Mouse (Mus musculus) stomach, embryonic 16.5 days (tissue): ENCODE results near the gene Sun2. TPM values are rescaled to one million over a fixed set of nuclear protein-coding genes. Genes with fewer than 3 reads are reported as not detected.

Source experiments
- ATAC-seq: fragments of 200-750 bp; cut with Nextera tagmentation; 2 replicates; pipeline ENCODE4 v1.8.0; 2017; ENCODE audit warnings: moderate number of reproducible peaks, moderate TSS enrichment; ENCODE audit not compliant: insufficient read depth, low FRiP score
- H3K27ac ChIP-seq: fragments of 300-500 bp; sonication (generic); 2 replicates; pipeline ENCODE4 v1.5.1; 2014; ENCODE audit warnings: low read length
- H3K27me3 ChIP-seq: fragments of 300-500 bp; sonication (generic); 2 replicates; pipeline ENCODE4 v1.6.1; 2014; ENCODE audit warnings: low read length, control low read depth, mixed read lengths; ENCODE audit not compliant: control insufficient read depth, insufficient read depth
- H3K36me3 ChIP-seq: fragments of 300-500 bp; sonication (generic); 2 replicates; pipeline ENCODE4 v1.6.1; 2014; ENCODE audit warnings: low read length; ENCODE audit not compliant: control insufficient read depth, insufficient read depth
- H3K4me1 ChIP-seq: fragments of 300-500 bp; sonication (generic); 2 replicates; pipeline ENCODE4 v1.6.1; 2014; ENCODE audit warnings: low read length, control low read depth, mixed read lengths; ENCODE audit not compliant: control insufficient read depth, insufficient read depth
- H3K4me2 ChIP-seq: fragments of 300-500 bp; sonication (generic); 2 replicates; pipeline ENCODE4 v1.6.1; 2014; ENCODE audit warnings: low read depth, low read length, mixed read lengths
- H3K4me3 ChIP-seq: fragments of 300-500 bp; sonication (generic); replicated peaks from 2 replicates; pipeline ENCODE4 v1.5.1; 2014; ENCODE audit warnings: mild to moderate bottlenecking, low read length
- H3K9ac ChIP-seq: fragments of 300-500 bp; sonication (generic); 2 replicates; pipeline ENCODE4 v1.6.1; 2014; ENCODE audit warnings: low read length
- H3K9me3 ChIP-seq: fragments of 300-500 bp; sonication (generic); replicated peaks from 2 replicates; pipeline ENCODE4 v1.6.1; 2016; ENCODE audit warnings: low read length, control low read depth; ENCODE audit not compliant: control insufficient read depth
- WGBS: fragments of 180-500 bp; shearing (Covaris S2); extraction: QIAGEN DNeasy Blood & Tissue Kit; methylation state at CpG from one replicate; pipeline ENCODE4 v1.1.7; 2014; 5-methylcytosine and 5-hydroxymethylcytosine counted together
- polyA plus RNA-seq: library from polyadenylated mRNA; unstranded; fragments of >200 nt; fragmentation: Nextera tagmentation; extraction: Ambion mirVana; gene quantifications from 2 replicates; pipeline ENCODE4 v1.2.1, GENCODE M21; 2015

The Sun2 gene
- polyA plus RNA-seq, 1 experiment from 2014 or later, result 4.4 TPM

DNA sequence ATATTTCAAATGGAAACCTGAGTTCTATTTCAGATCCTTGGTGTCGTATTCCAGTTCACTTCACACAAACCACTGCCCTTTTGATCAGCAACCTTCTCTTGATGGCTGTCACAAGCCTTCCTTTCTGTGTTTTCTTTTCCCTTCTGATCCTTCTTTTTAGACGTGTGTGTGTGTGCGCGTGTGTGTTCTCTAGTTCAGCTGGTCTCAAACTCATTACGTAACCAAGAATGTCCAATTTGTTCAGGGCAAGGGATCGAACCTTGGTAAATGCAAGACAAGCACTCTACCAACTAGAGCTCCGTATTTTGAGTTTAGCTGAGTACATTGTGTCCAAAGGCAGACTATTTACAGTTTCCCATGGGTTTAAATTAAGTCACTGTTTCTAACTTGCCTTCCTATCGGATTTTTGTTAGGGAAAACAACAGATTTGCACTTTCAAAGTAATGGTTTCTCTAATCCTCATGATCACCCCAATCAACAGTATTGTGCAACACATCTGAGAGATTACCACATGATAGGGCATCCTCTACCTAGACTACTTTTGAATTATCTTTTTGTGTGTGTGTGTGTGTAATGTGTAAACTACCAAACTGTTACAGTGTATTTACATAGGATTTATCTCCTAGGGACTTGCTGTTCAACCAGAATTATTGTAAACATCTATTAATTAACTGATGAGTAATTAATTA, 53.9 kb downstream of the Sun2 start:
- 5% methylated on average over 8 of the region's 8 CpGs for WGBS
- Histone ChIP-seq H3K27ac (peak overlapping the region; percentile 98), H3K9me3 (no peaks in the 10 kb centered on the region), H3K4me3 (peak overlapping the region; percentile 94), H3K27me3 (no peaks in the 10 kb centered on the region), H3K4me2 (peak overlapping the region; percentile 80), H3K36me3 (no peaks in the 10 kb centered on the region), H3K9ac (peak overlapping the region; percentile 97), H3K4me1 (peaks cover 46% of the 10 kb centered on the region)
- no peak for ATAC-seq

DNA sequence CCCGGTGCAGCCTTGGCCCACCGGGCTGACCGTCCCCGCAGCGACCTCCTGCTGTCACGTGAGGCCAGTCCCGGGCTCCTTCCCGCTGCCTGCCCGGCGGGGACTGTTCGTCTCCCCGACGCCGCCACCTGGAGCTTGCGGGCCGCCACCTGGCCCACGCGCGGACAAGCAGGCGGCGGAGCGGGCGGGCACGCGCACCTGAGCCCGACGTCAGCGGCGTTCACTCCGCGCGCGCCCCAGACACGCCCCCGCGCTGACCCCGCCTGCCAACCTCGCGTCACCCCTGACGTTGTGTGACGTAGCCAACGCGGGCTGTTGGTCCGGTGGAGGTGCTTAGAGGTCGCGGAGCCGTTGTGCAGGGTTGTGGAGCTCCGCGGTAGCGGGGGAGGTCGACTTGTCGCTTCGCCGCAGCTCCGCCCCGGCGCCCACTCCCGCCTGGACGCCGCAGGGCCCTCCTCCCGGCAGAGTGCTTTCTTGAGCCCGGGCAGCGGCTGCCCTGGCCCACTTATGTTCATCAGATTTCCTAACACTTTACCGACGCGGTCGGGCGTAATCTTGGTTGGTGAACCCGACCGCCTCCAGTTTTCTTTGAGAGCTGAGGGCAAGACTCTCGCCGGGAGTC, 54.6 kb downstream of the Sun2 start, which contains the start of gene Josd1:
Josd1 (minus strand) TSS at position 274 of the 622 bp plus-strand sequence.
- H3K27me3 ChIP-seq, result no peaks in the 10 kb centered on the region
- ATAC-seq, result peak; percentile 77
- H3K9ac ChIP-seq, result peak within 1 kb of the TSS; percentile 97
- peak within 1 kb of the TSS; percentile 94 for H3K4me3 ChIP-seq
- H3K27ac ChIP-seq, result peak within 1 kb of the TSS; percentile 98
- peak within 1 kb of the TSS; percentile 80 for H3K4me2 ChIP-seq
- H3K36me3 ChIP-seq, result no peaks in the 10 kb centered on the region
- no peaks in the 10 kb centered on the region for H3K9me3 ChIP-seq
- H3K4me1 ChIP-seq, result peaks cover 51% of the 10 kb centered on the region
- WGBS, result under 1% methylated on average over 72 of the region's 72 CpGs

DNA sequence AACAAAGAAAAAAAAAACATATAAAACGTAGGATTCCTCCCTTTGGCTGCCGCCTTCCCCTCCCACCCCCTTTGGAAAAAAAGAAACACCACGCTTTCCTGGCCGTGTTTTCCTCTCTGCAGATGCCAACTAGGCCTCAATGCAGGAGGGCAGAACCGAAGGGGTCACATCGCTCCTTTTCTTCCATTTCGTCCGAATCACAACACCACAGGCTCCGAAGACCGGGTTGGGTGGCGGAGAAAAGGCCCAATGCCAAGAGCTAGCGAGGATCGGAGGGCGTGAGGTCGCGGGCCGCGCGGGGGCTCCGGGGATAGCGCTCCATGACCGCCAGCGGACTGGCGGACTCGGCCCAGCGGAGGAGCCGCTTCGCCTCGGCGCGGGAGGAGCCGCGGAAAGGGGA, 55.2 kb downstream of the Sun2 start:
- Histone ChIP-seq H3K4me2 (peak overlapping the region; percentile 80), H3K27ac (peak overlapping the region; percentile 98), H3K4me1 (peaks cover 48% of the 10 kb centered on the region), H3K9me3 (no peaks in the 10 kb centered on the region), H3K27me3 (no peaks in the 10 kb centered on the region), H3K9ac (peak overlapping the region; percentile 97), H3K36me3 (no peaks in the 10 kb centered on the region), H3K4me3 (peak overlapping the region; percentile 94)
- ATAC-seq, result no peak
- under 1% methylated on average over 29 of the region's 33 CpGs for WGBS

DNA sequence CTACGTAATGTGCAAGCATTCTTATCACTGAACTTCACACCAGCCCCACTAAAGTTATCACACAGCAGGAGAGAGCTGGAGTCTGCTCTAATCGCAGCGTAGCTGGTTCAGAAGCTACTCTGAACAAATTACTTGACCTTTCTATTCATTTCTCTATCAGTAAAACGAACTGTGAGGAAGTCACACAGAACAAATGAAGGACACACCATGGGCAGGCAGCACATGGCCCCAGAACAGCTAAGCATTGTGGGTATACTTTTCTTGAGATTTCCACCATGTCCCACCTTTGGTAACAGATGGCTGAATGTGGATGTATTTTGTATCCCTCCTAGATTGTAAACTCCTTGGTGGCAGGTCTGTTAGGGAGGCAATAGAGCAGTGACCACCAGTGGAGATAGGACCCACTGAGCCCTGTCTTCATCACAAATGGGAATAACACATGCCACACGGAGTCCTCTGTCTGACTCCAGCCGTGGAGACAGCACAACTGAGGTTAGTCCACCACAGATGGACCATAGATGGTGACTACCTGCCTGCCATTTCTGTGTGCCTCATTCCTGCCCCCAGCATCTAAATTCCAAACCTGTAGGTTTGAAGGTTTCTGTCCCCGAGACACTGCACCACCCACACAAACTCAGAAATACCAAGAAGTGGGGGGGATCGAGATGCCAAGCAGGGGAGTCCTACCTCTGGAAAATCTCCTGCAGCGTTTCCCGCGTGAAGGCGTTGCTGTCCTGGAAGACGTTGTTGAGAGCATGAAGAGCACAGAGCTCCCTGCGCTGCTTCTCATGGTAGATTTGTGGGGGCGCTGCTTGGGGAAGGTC, 56.1 kb downstream of the Sun2 start:
- no peaks in the 10 kb centered on the region for H3K36me3 ChIP-seq
- ATAC-seq, result no peak
- H3K4me2 ChIP-seq, result peak overlapping the region; percentile 80
- H3K9ac ChIP-seq, result peak overlapping the region; percentile 97
- no peaks in the 10 kb centered on the region for H3K27me3 ChIP-seq
- peak overlapping the region; percentile 94 for H3K4me3 ChIP-seq
- peak overlapping the region; percentile 52; the same call in 1 of the 2 replicates for H3K27ac ChIP-seq
- no peaks in the 10 kb centered on the region for H3K9me3 ChIP-seq
- H3K4me1 ChIP-seq, result peaks cover 41% of the 10 kb centered on the region
- WGBS, result 8% methylated on average over 15 of the region's 15 CpGs

DNA sequence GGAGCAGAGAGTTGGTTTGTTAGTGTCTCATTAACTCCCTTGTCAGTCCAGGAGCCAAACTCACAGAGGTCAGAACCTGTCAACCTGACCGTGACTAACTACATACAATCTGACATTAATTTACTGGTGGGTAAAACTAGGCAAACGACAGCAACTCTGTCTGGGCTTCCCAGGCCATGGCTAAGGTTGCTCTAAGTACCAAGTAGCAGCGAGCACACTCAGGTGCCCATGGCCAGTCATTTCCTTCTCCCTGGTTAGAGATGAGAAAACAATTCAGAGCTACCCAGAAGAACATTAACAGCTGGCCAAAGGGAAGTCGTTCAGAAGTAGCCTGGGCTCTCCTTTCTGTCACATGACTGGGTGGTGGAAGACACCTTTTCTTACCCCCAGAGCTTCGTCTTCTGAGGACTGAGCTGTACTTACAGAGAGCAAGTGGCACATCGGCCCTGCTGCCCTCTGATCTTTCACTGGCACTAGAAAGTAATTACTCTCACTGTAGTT, 57.1 kb downstream of the Sun2 start:
- H3K9ac ChIP-seq, result peak overlapping the region; percentile 97
- no peak for ATAC-seq
- WGBS, result 19% methylated on average over 6 of the region's 6 CpGs
- peak overlapping the region; percentile 40; the same call in 1 of the 2 replicates for H3K27ac ChIP-seq
- no peaks in the 10 kb centered on the region for H3K27me3 ChIP-seq
- H3K9me3 ChIP-seq, result no peaks in the 10 kb centered on the region
- peak overlapping the region; percentile 80 for H3K4me2 ChIP-seq
- peak overlapping the region; percentile 94 for H3K4me3 ChIP-seq
- H3K4me1 ChIP-seq, result peaks cover 41% of the 10 kb centered on the region
- H3K36me3 ChIP-seq, result no peaks in the 10 kb centered on the region

DNA sequence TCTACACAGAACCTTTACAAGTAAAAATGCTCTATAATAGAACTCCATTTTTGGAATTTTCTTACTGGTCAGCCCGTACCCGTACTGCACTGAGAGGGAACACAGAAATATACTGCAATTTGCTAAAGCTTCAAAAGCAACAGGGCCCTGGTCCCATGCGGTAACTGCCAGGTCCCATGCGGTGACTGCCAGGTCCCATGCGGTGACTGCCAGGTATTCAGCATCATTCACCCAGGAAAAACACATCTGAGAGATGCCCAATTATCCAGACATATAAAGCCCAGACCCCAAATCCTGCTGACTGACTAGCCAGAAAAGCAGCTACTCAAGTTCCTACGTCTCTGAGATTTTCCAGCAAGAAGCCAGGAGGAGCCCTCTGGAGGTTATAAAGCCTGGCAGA, 57.7 kb downstream of the Sun2 start:
- H3K9me3 ChIP-seq, result no peaks in the 10 kb centered on the region
- no peaks in the 10 kb centered on the region for H3K27me3 ChIP-seq
- 78% methylated on average over 6 of the region's 6 CpGs for WGBS
- peak overlapping the region; percentile 97 for H3K9ac ChIP-seq
- H3K36me3 ChIP-seq, result no peaks in the 10 kb centered on the region
- H3K4me1 ChIP-seq, result peaks cover 41% of the 10 kb centered on the region
- H3K4me2 ChIP-seq, result peak overlapping the region; percentile 80
- H3K27ac ChIP-seq, result peak overlapping the region; percentile 56; the same call in 1 of the 2 replicates
- H3K4me3 ChIP-seq, result peak overlapping the region; percentile 94
- no peak for ATAC-seq

DNA sequence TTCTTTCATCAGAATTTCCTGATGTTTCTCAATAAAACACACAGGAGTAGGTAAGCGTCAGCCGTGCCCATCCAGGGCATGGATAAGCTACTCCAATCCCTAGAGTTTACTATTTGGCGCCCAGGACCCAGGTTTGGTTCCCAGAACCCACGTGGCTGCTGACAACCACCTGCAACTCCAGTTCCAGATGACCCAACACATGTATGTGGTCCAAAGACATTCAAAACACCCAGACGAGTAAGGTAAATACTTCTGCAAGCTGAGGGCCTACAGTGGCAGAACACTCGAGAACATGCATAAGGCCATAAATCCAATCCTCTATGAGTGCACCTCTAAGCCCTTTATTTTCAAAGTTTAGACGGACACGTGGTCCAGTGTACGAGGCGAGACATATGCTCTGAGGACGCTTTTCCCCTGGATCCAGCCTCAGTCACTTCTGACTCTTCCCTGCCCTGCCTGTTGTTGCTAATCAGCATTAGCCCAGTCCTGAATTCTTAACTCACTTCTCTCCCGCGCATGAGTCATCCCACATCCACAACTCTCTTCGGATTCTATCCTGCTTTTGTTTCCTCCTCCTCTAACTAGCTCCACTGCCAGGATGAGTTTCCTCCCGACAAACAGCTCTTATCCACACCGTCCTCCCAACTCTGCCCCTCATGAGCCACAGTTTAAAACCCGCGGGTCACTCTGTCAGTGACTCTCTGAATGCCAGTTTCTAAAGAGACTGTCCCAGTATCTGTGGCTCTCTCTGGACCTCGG, 58.5 kb downstream of the Sun2 start:
- Histone ChIP-seq H3K4me2 (peak overlapping the region; percentile 80), H3K4me1 (peaks cover 41% of the 10 kb centered on the region), H3K9ac (peak overlapping the region; percentile 54), H3K27me3 (no peaks in the 10 kb centered on the region), H3K27ac (peak overlapping the region; percentile 56; the same call in 1 of the 2 replicates), H3K36me3 (no peaks in the 10 kb centered on the region), H3K9me3 (no peaks in the 10 kb centered on the region), H3K4me3 (peak overlapping the region; percentile 22)
- no peak for ATAC-seq
- WGBS, result 59% methylated on average over 19 of the region's 19 CpGs

DNA sequence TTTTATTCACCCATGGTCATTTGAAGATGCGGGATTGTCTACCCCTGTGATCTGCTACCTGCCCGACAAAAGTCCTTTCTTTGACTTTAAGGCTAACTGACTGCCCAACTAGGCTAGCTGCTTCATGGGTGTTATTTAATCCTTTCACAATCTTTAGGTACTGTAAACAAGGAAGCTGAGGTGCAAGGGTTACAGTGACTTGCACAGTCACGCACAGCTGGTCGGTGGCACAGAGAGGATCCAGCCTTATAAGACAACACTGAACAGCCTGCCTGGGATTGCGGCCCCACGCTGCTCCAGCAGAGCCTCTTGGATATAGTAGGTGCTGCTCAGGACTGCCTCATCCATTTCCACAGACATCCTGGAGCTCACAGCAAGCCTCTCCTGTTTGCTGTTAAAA, 59.2 kb downstream of the Sun2 start:
- no peaks in the 10 kb centered on the region for H3K36me3 ChIP-seq
- H3K4me2 ChIP-seq, result 0 out of 2 replicates have a peak overlapping the region, but pooled peaks have one; percentile 10
- H3K27me3 ChIP-seq, result no peaks in the 10 kb centered on the region
- H3K27ac ChIP-seq, result no peak overlapping the region
- H3K4me1 ChIP-seq, result peaks cover 41% of the 10 kb centered on the region
- no peaks in the 10 kb centered on the region for H3K9me3 ChIP-seq
- no peak overlapping the region for H3K4me3 ChIP-seq
- WGBS, result 66% methylated on average over 6 of the region's 6 CpGs
- ATAC-seq, result no peak
- H3K9ac ChIP-seq, result peak overlapping the region; percentile 29; the same call in 1 of the 2 replicates
